Mouse (Mus musculus): ENCODE measurements at regions not wholly inside any gene's neighbourhood (a gene's known extent, or its start where the extent isn't known, plus 50 kb on each side); places are given as distances from the start of the nearest gene placed in this dataset.

GRCm38 (mm10) chr6:105549366-105549765 lies 128.1 kb upstream of the Cntn4 start:
- no peak for DNase-seq (ENCODE audit: low spot score)

- no peak for DNase-seq (ENCODE audit: low spot score)
Measured at GRCm38 (mm10) chr6:105568301-105568700, 109.2 kb upstream of the Cntn4 start.

DNA sequence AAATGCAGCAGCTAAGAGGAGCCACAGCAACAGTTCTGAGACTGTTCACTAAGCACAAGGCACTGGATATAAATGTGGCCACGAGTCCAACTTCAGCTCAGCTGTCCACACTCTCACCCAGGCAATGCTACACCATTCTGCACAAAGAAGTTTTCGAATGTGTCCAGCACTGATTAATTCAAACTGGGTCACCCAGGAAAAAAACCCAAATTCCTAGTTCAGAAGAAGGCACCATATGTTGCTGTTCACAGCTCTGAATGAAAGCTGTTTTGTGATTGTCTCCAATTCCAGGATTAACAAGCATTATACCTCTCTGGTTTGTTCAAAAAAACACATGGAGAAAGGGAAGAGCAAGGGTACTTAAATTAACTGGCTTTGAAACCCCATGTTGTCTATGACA lies 108.4 kb upstream of the Cntn4 start:
- peak; percentile 2 for DNase-seq (ENCODE audit: low spot score)

DNA sequence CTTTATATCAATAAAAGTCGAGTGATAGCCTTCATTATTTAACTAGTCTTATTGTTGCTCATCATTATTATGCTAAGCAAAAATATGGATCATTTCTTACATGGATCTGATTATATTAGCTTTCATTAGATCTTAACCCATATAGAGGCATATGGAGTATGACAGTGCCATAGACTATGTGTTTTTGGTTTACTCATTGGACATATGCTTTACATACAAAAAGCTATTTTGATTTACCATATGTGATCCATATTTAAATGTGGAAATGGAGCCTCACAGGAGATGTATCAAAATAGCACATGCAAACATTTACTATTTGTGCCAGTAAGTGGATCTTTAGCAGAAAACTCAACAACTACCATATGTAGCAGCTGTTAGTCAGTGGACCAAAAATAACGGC lies 73.2 kb upstream of the Cntn4 start:
- DNase-seq (ENCODE audit: low spot score): no peak
